Mouse (Mus musculus): ENCODE results near the gene Wbp2nl. TPM values are rescaled to one million over a fixed set of nuclear protein-coding genes. Genes with fewer than 3 reads are reported as not detected.

Wbp2nl gene
- total RNA-seq (2014; fragmentation: Nextera tagmentation) (not detected in 2 replicates), total RNA-seq (2017) (0.11 TPM in 1 of 2 replicates, not detected in the other), polyA plus RNA-seq (2012) (not detected in 2 replicates)

- ATAC-seq (ENCODE audit: extremely low read depth, insufficient number of reproducible peaks, low FRiP score, poor library complexity, severe bottlenecking), result no peak
- peaks cover 15% of the 10 kb centered on the region for H3K27me3 ChIP-seq (ENCODE audit: insufficient read depth, low read length)
- no peaks in the 10 kb centered on the region for H3K36me3 ChIP-seq (replicated peaks)
- peaks cover 2% of the 10 kb centered on the region; the same call in 1 of the 2 replicates for H3K4me1 ChIP-seq (ENCODE audit: insufficient read depth, low read depth, low read length)
- TF ChIP-seq GATA1 (IDR thresholded peaks at IDR 0.05; ENCODE audit: borderline replicate concordance, low read length) (no peak), POLR2AphosphoS5 (IDR thresholded peaks at IDR 0.05; ENCODE audit: insufficient replicate concordance, low read depth, low read length) (no peak), GATA2 (IDR thresholded peaks at IDR 0.05; ENCODE audit: borderline replicate concordance, low read depth, low read length) (no peak), CTCF (IDR thresholded peaks at IDR 0.05; ENCODE audit: low read depth, low read length) (no peak), TAL1 (conservative IDR thresholded peaks at IDR 0.05; ENCODE audit: low read depth, low read length) (no peak)
- no peak for DNase-seq (ENCODE audit: low spot score)
- no peak within 1 kb of the TSS for H3K4me3 ChIP-seq (ENCODE audit: low read depth, low read length)
- no peaks in the 10 kb centered on the region for H3K9me3 ChIP-seq (replicated peaks)
Measured at GRCm38 (mm10) chr15:82298764-82299561, at the start of gene Wbp2nl. Gene Wbp2nl, plus strand, starts transcription at chr15:82298954.

DNA sequence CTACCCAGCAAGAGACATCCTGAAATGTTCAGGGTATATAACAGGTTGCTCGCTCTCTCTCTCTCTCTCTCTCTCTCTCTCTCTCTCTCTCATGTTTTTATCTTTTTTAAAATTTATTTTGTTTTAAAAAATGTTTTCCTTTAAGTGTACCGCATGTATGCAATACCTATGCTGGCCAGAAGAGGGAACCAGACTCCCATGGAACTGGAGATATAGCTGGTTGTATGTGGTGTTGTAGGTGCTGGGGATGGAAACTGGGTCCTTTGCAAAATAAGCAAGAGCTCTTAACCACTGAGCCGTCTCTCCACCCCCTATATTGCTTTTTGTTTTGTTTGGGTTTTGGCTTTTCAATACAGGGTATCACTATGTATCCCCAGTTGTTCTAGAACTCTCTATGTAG lies 47.2 kb upstream of the Wbp2nl start:
- Histone ChIP-seq H3K27me3 (ENCODE audit: insufficient read depth, low read length) (peaks cover 13% of the 10 kb centered on the region), H3K36me3 (replicated peaks) (no peaks in the 10 kb centered on the region), H3K4me3 (ENCODE audit: low read depth, low read length) (no peak overlapping the region), H3K9me3 (replicated peaks) (0 out of 2 replicates have a peak, but pooled peaks cover 2% of the 10 kb centered on the region), H3K4me1 (ENCODE audit: insufficient read depth, low read depth, low read length) (peaks cover 10% of the 10 kb centered on the region; the same call in 1 of the 2 replicates)
- ATAC-seq (ENCODE audit: extremely low read depth, insufficient number of reproducible peaks, low FRiP score, poor library complexity, severe bottlenecking), result no peak
- TF ChIP-seq GATA2 (IDR thresholded peaks at IDR 0.05; ENCODE audit: borderline replicate concordance, low read depth, low read length) (no peak), GATA1 (IDR thresholded peaks at IDR 0.05; ENCODE audit: borderline replicate concordance, low read length) (no peak), CTCF (IDR thresholded peaks at IDR 0.05; ENCODE audit: low read depth, low read length) (peak; percentile 16; the same call in 1 of the 2 replicates), POLR2AphosphoS5 (IDR thresholded peaks at IDR 0.05; ENCODE audit: insufficient replicate concordance, low read depth, low read length) (no peak), TAL1 (conservative IDR thresholded peaks at IDR 0.05; ENCODE audit: low read depth, low read length) (no peak)
- no peak for DNase-seq (ENCODE audit: low spot score)

GRCm38 (mm10) chr15:82252097-82252496 lies 46.7 kb upstream of the Wbp2nl start, which contains the start of gene 1500009C09Rik:
Gene 1500009C09Rik, plus strand, starts transcription at chr15:82252397.
- Histone ChIP-seq H3K4me1 (ENCODE audit: insufficient read depth, low read depth, low read length) (peaks cover 8% of the 10 kb centered on the region; the same call in 1 of the 2 replicates), H3K9me3 (replicated peaks) (0 out of 2 replicates have a peak, but pooled peaks cover 2% of the 10 kb centered on the region), H3K36me3 (replicated peaks) (no peaks in the 10 kb centered on the region), H3K4me3 (ENCODE audit: low read depth, low read length) (no peak within 1 kb of the TSS), H3K27me3 (ENCODE audit: insufficient read depth, low read length) (peaks cover 15% of the 10 kb centered on the region)
- no peak for TF ChIP-seq GATA1 (IDR thresholded peaks at IDR 0.05; ENCODE audit: borderline replicate concordance, low read length)
- no peak for TF ChIP-seq CTCF (IDR thresholded peaks at IDR 0.05; ENCODE audit: low read depth, low read length)
- no peak for TF ChIP-seq TAL1 (conservative IDR thresholded peaks at IDR 0.05; ENCODE audit: low read depth, low read length)
- TF ChIP-seq POLR2AphosphoS5 (IDR thresholded peaks at IDR 0.05; ENCODE audit: insufficient replicate concordance, low read depth, low read length), result no peak
- no peak for TF ChIP-seq GATA2 (IDR thresholded peaks at IDR 0.05; ENCODE audit: borderline replicate concordance, low read depth, low read length)
- ATAC-seq (ENCODE audit: extremely low read depth, insufficient number of reproducible peaks, low FRiP score, poor library complexity, severe bottlenecking) (no peak), DNase-seq (ENCODE audit: low spot score) (no peak)

DNA sequence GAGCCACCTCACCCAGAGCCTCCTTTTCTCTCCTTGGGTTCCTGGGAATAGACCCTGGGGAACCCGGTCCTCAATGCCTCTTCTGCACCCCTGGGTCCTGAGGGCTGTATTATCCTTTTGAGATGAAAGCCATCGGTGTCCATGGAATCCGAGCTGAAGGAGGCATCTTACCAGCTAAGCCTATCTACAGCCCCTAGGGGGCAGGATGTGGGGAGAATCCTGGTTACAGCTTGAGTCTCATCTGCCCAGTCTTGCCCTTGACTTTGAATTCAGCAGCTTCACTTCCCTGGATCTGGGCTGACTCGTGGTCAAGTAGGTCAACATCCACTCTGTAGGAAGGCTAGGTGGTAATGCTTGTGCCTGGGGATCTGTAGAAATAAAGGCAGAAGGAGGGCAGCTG lies 43.5 kb upstream of the Wbp2nl start:
- Histone ChIP-seq H3K27me3 (ENCODE audit: insufficient read depth, low read length) (peaks cover 29% of the 10 kb centered on the region), H3K36me3 (replicated peaks) (no peaks in the 10 kb centered on the region)

DNA sequence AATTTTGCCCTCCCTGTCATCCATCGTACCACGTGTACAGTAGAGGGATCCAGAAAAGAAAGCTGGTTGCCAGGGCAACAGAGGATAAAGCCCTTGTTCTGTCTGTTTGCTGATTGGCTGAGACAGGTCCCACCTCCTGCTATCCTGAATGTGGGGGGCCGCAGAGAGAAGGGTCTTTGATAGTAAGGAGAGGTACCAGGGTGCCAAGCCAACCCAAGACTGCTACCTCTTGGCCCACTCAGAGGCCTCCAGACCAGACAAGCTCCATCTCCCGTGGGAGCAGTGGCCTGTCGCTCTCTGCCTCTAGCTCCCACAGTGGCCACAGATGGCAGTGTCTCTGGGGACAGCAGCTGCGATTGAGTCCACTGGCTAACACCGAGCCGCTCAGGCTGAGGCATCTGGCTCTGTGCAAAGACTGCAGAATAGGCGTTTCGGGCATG lies 42.8 kb upstream of the Wbp2nl start:
- H3K36me3 ChIP-seq (replicated peaks), result no peaks in the 10 kb centered on the region
- H3K4me1 ChIP-seq (ENCODE audit: insufficient read depth, low read depth, low read length), result peaks cover 8% of the 10 kb centered on the region; the same call in 1 of the 2 replicates
- DNase-seq (ENCODE audit: low spot score) (no peak), ATAC-seq (ENCODE audit: extremely low read depth, insufficient number of reproducible peaks, low FRiP score, poor library complexity, severe bottlenecking) (no peak)
- H3K9me3 ChIP-seq (replicated peaks), result 0 out of 2 replicates have a peak, but pooled peaks cover 2% of the 10 kb centered on the region
- TF ChIP-seq GATA2 (IDR thresholded peaks at IDR 0.05; ENCODE audit: borderline replicate concordance, low read depth, low read length), result no peak
- TF ChIP-seq TAL1 (conservative IDR thresholded peaks at IDR 0.05; ENCODE audit: low read depth, low read length), result no peak
- TF ChIP-seq POLR2AphosphoS5 (IDR thresholded peaks at IDR 0.05; ENCODE audit: insufficient replicate concordance, low read depth, low read length), result no peak
- peaks cover 33% of the 10 kb centered on the region for H3K27me3 ChIP-seq (ENCODE audit: insufficient read depth, low read length)
- no peak overlapping the region for H3K4me3 ChIP-seq (ENCODE audit: low read depth, low read length)

More for the DNA sequence above, 43.5 kb upstream of the Wbp2nl start:
- no peak for TF ChIP-seq POLR2AphosphoS5 (IDR thresholded peaks at IDR 0.05; ENCODE audit: insufficient replicate concordance, low read depth, low read length)
- Histone ChIP-seq H3K4me3 (ENCODE audit: low read depth, low read length) (no peak overlapping the region), H3K9me3 (replicated peaks) (0 out of 2 replicates have a peak, but pooled peaks cover 2% of the 10 kb centered on the region), H3K4me1 (ENCODE audit: insufficient read depth, low read depth, low read length) (peaks cover 11% of the 10 kb centered on the region; the same call in 1 of the 2 replicates)
- no peak for DNase-seq (ENCODE audit: low spot score)
- ATAC-seq (ENCODE audit: extremely low read depth, insufficient number of reproducible peaks, low FRiP score, poor library complexity, severe bottlenecking), result no peak

- Histone ChIP-seq H3K4me3 (ENCODE audit: low read depth, low read length) (no peak overlapping the region), H3K9me3 (replicated peaks) (no peaks in the 10 kb centered on the region), H3K36me3 (replicated peaks) (no peaks in the 10 kb centered on the region), H3K27me3 (ENCODE audit: insufficient read depth, low read length) (peaks cover 40% of the 10 kb centered on the region), H3K4me1 (ENCODE audit: insufficient read depth, low read depth, low read length) (peaks cover 3% of the 10 kb centered on the region; the same call in 1 of the 2 replicates)
- no peak for DNase-seq (ENCODE audit: low spot score)
- no peak for ATAC-seq (ENCODE audit: extremely low read depth, insufficient number of reproducible peaks, low FRiP score, poor library complexity, severe bottlenecking)
- no peak for TF ChIP-seq GATA2 (IDR thresholded peaks at IDR 0.05; ENCODE audit: borderline replicate concordance, low read depth, low read length)
- TF ChIP-seq POLR2AphosphoS5 (IDR thresholded peaks at IDR 0.05; ENCODE audit: insufficient replicate concordance, low read depth, low read length), result no peak
- TF ChIP-seq CTCF (IDR thresholded peaks at IDR 0.05; ENCODE audit: low read depth, low read length), result peak; percentile 79
Measured at GRCm38 (mm10) chr15:82259510-82259909, 39.2 kb upstream of the Wbp2nl start.

All from G1E (cell line).